Mouse (Mus musculus) heart, embryonic 10.5 days (tissue): ENCODE results near the gene AU041133. TPM values are rescaled to one million over a fixed set of nuclear protein-coding genes. Genes with fewer than 3 reads are reported as not detected.

Experiments
- polyA plus RNA-seq: library from polyadenylated mRNA; unstranded; fragments of >200 nt; fragmentation: Nextera tagmentation; extraction: Ambion mirVana; gene quantifications from 2 replicates; pipeline ENCODE4 v1.2.1, GENCODE M21; 2016

AU041133 gene
- polyA plus RNA-seq, 1 experiment from 2014 or later, result 4.2 TPM

Other genes starting within 250 kb of the AU041133 start
- 2.0 and 3.2 TPM in 2 replicates for gene Zfp781, start 197.5 kb upstream of the AU041133 start, polyA plus RNA-seq
- gene Zfp873, start 79.9 kb upstream of the AU041133 start, polyA plus RNA-seq, result 11.5 and 13.4 TPM in 2 replicates
- gene BC024063, start 44.7 kb upstream of the AU041133 start, polyA plus RNA-seq, result 3.1 and 3.5 TPM in 2 replicates
- 11.7 and 13.7 TPM in 2 replicates for gene Zfp938, start 113.3 kb downstream of the AU041133 start, polyA plus RNA-seq
- 0.03 TPM in 1 of 2 replicates, not detected in the other for gene 4932415D10Rik, start 188.6 kb downstream of the AU041133 start, polyA plus RNA-seq
- gene Gm4924, start 226.2 kb downstream of the AU041133 start, polyA plus RNA-seq, result 8.2 and 9.0 TPM in 2 replicates